Mouse (Mus musculus) hindbrain, embryonic 13.5 days (tissue): Measurements from ENCODE around the gene Dctn3. TPM values are rescaled to one million over a fixed set of nuclear protein-coding genes. Genes with fewer than 3 reads are reported as not detected.

Source experiments
- polyA plus RNA-seq: library from polyadenylated mRNA; unstranded; fragments of >200 nt; fragmentation: Nextera tagmentation; extraction: Ambion mirVana; gene quantifications from 2 replicates; pipeline ENCODE4 v1.2.1, GENCODE M21; 2015

Dctn3 gene
- polyA plus RNA-seq, 1 experiment from 2014 or later: 303 TPM

Other genes with a start within 250 kb of the Dctn3 start
- 7.0 TPM in 2 replicates for gene AI464131, start 220.1 kb downstream of the Dctn3 start, polyA plus RNA-seq
- 9.8 and 17.9 TPM in 2 replicates for gene 1110017D15Rik, start 205.8 kb downstream of the Dctn3 start, polyA plus RNA-seq
- 16.7 and 18.1 TPM in 2 replicates for gene Fam219a, start 153.6 kb downstream of the Dctn3 start, polyA plus RNA-seq
- 3.2 and 5.0 TPM in 2 replicates for gene Dnaic1, start 153.4 kb downstream of the Dctn3 start, polyA plus RNA-seq
- gene Enho, start 82.8 kb downstream of the Dctn3 start, polyA plus RNA-seq: 92.0 and 95.2 TPM in 2 replicates
- gene Cntfr, start 26.1 kb downstream of the Dctn3 start, polyA plus RNA-seq: 24.4 and 27.8 TPM in 2 replicates
- gene Il11ra1, start 23.2 kb downstream of the Dctn3 start, polyA plus RNA-seq: 47.6 and 48.5 TPM in 2 replicates
- 63.0 and 66.8 TPM in 2 replicates for gene Rpp25l, start 9.6 kb downstream of the Dctn3 start, polyA plus RNA-seq
- 1.1 and 2.2 TPM in 2 replicates for gene Arid3c, start 8.0 kb upstream of the Dctn3 start, polyA plus RNA-seq
- 36.6 and 42.8 TPM in 2 replicates for gene Galt, start 32.1 kb upstream of the Dctn3 start, polyA plus RNA-seq
- gene Sigmar1, start 33.0 kb upstream of the Dctn3 start, polyA plus RNA-seq: 58.9 and 62.0 TPM in 2 replicates
- 256 and 261 TPM in 2 replicates for gene Ccl27a, start 51.1 kb upstream of the Dctn3 start, polyA plus RNA-seq
- gene Gm21541, start 180.4 kb upstream of the Dctn3 start, polyA plus RNA-seq: not detected in 2 replicates
- 7.8 and 10.6 TPM in 2 replicates for gene Gm20878, start 218.4 kb upstream of the Dctn3 start, polyA plus RNA-seq
- 0.87 and 0.92 TPM in 2 replicates for gene Fam205a4, start 242.9 kb upstream of the Dctn3 start, polyA plus RNA-seq